Mouse (Mus musculus) ES-E14 (cell line): Measurements from ENCODE around the gene Esr2. TPM values are rescaled to one million over a fixed set of nuclear protein-coding genes. Genes with fewer than 3 reads are reported as not detected.
"Not testable (repeated sequence)": the region's sequence is repeated elsewhere in the genome, so short reads cannot be mapped to it uniquely, and the experiment has no call there.

Source experiments
- DNase-seq: peaks from one replicate; pipeline ENCODE4 v3.0.0-alpha.2; 2013; ENCODE audit warnings: low read depth, low spot score
- H3K27ac ChIP-seq: 2 replicates; pipeline ENCODE4 v1.5.1; 2012; ENCODE audit warnings: low read depth, mild to moderate bottlenecking, low read length, moderate library complexity, mixed read lengths; ENCODE audit not compliant: poor library complexity, insufficient read depth, severe bottlenecking
- H3K36me3 ChIP-seq: 2 replicates; pipeline ENCODE4 v1.6.1; 2012; ENCODE audit warnings: mild to moderate bottlenecking, low read length, moderate library complexity, mixed read lengths; ENCODE audit not compliant: control insufficient read depth, poor library complexity, insufficient read depth, severe bottlenecking
- H3K4me1 ChIP-seq, 2 experiments: fragments of 150-350 bp in 1 of 2; sonication (generic) in 1 of 2; 2 replicates each; pipeline ENCODE4 v1.6.1; 2012; ENCODE audit warnings: low read length in 2 of 2, mild to moderate bottlenecking in 1 of 2, mixed read lengths in 1 of 2; ENCODE audit not compliant: control insufficient read depth in 2 of 2, insufficient read depth in 2 of 2, poor library complexity in 1 of 2
- H3K4me3 ChIP-seq, 2 experiments: fragments of 150-350 bp in 1 of 2; sonication (generic) in 1 of 2; 2 replicates each; pipeline ENCODE4 v1.5.1; 2012; ENCODE audit warnings: low read length in 2 of 2, low read depth in 1 of 2, mild to moderate bottlenecking in 1 of 2, mixed read lengths in 1 of 2; ENCODE audit not compliant: insufficient read depth in 1 of 2, poor library complexity in 1 of 2, severe bottlenecking in 1 of 2
- H3K9ac ChIP-seq: 2 replicates; pipeline ENCODE4 v1.6.1; 2012; ENCODE audit warnings: low read depth, mild to moderate bottlenecking, low read length, mixed read lengths; ENCODE audit not compliant: poor library complexity, insufficient read depth, severe bottlenecking
- H3K9me3 ChIP-seq: fragments of 150-350 bp; sonication (generic); 2 replicates; pipeline ENCODE4 v1.6.1; 2012; ENCODE audit warnings: low read depth, mild to moderate bottlenecking, low read length; ENCODE audit not compliant: control insufficient read depth, insufficient read depth
- CHD2 ChIP-seq: IDR thresholded peaks from 2 replicates; pipeline ENCODE4 v1.6.1; 2014; ENCODE audit warnings: mild to moderate bottlenecking, low read depth, low read length, inconsistent platforms
- HCFC1 ChIP-seq: IDR thresholded peaks from 2 replicates; pipeline ENCODE4 v1.6.1; 2012; ENCODE audit warnings: low read length, inconsistent platforms, borderline replicate concordance; ENCODE audit not compliant: insufficient read depth
- MAFK ChIP-seq: IDR thresholded peaks from 2 replicates; pipeline ENCODE4 v1.6.1; 2014; ENCODE audit warnings: mild to moderate bottlenecking, low read depth, low read length, inconsistent platforms; ENCODE audit not compliant: insufficient read depth
- ZC3H11A ChIP-seq: IDR thresholded peaks from 2 replicates; pipeline ENCODE4 v1.6.1; 2012; ENCODE audit warnings: low read depth, mild to moderate bottlenecking, inconsistent platforms, low read length, borderline replicate concordance
- ZNF384 ChIP-seq: IDR thresholded peaks from 2 replicates; pipeline ENCODE4 v1.6.1; 2012; ENCODE audit warnings: low read depth, low read length, inconsistent platforms
- in situ Hi-C, 2 experiments: fragments of 600-800 bp; cut with MboI; formaldehyde crosslinking; loops; one replicate each; pipeline ENCODE4 v1.15.1; 2025; ENCODE audit warnings: low sequenced_read_pairs in 2 of 2, inconsistent platforms in 1 of 2; ENCODE audit not compliant: unreplicated experiment in 2 of 2
- total RNA-seq: library from RNA; depleted of rRNA; stranded (reverse); fragments of 300-350 nt; gene quantifications from 2 replicates; pipeline ENCODE4 v1.2.3, GENCODE M21; 2012

The Esr2 gene
- total RNA-seq, 1 experiment: 0.22 TPM

DNA sequence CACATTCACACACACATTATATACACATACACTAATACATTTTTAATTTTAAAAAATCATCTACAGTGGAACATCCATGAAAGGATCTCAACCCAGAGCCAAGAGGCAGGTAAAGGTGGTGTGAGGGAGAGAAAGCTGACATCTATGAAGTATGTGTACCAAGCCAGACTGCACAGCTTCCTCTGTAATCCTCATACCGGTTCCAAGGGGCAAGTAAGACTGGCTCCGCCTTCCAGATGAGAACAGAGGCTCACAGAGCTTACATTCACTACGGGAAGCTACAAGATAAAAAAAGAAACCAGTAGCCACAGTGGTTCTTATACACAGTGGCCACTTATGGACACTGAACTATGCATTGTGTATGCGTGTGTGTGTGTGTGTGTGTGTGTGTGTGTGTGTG, 2.5 kb upstream of the Esr2 start:
- no peaks in the 10 kb centered on the region for H3K9me3 ChIP-seq
- H3K4me1 ChIP-seq: no peaks in the 10 kb centered on the region
- no peak for TF ChIP-seq ZNF384
- TF ChIP-seq ZC3H11A: no peak
- TF ChIP-seq CHD2: no peak
- TF ChIP-seq HCFC1: no peak
- no peak for TF ChIP-seq MAFK
- H3K4me3 ChIP-seq: no peak overlapping the region
- H3K36me3 ChIP-seq: no peaks in the 10 kb centered on the region
- in situ Hi-C loops: loop anchor here in 1 of 2 experiments (25.0 kb wide), 2 partner anchors 167 to 392 kb away; no protein-coding TSS in a partner anchor
- H3K9ac ChIP-seq: no peak overlapping the region
- no peak overlapping the region for H3K27ac ChIP-seq
- DNase-seq: no peak

- Histone ChIP-seq H3K4me3 (no peak overlapping the region), H3K27ac (no peak overlapping the region), H3K9ac (no peak overlapping the region), H3K36me3 (no peaks in the 10 kb centered on the region), H3K4me1 (no peaks in the 10 kb centered on the region), H3K9me3 (no peaks in the 10 kb centered on the region)
- TF ChIP-seq MAFK (no peak), ZC3H11A (no peak), ZNF384 (no peak)
- DNase-seq: no peak
- in situ Hi-C loops: loop anchor here in 1 of 2 experiments (25.0 kb wide), 2 partner anchors 167 to 392 kb away; no protein-coding TSS in a partner anchor
Observed at GRCm38 (mm10) chr12:76179051-76179450, 2.0 kb upstream of the Esr2 start.

DNA sequence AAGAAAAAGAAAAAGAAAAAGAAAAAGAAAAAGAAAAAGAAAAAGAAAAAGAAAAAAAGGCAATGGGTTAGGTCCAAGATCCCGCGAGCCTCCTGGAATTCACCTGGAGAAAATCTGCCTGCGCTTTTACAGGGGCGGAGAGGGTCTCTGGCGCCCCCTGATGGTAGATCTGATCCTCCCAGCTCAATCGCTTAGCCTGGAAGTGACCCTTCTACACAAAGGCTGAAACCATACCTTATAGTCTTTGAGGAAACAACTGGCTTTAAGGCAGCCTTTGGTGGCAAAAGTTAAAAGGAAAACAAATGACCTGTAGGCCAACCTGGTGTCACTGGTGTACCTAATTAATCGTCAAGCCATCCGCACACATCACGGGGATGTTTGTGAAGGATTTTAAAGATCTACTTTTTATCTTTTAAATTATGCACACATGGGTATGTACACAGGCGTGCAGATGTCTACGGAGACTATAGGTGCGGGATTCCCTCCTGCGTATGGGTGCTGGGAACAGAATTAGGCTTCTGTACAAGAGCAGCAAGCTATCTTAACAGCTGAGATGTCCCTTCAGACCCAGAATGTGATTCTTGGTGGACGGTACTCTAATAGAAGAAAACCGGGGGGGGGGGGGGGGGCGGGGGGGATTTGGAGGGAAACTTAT, 932 bp upstream of the Esr2 start:
- H3K27ac ChIP-seq: no peak overlapping the region
- peak overlapping the region in 1 of 2 experiments; percentile 63; a peak in 2 of 4 replicates for H3K4me3 ChIP-seq
- peak; percentile 87 for DNase-seq
- in situ Hi-C loops: loop anchor here in 1 of 2 experiments (25.0 kb wide), 2 partner anchors 166 to 391 kb away; no protein-coding TSS in a partner anchor
- H3K4me1 ChIP-seq: no peaks in the 10 kb centered on the region
- H3K9ac ChIP-seq: no peak overlapping the region
- H3K36me3 ChIP-seq: no peaks in the 10 kb centered on the region
- TF ChIP-seq CHD2 (peak; percentile 83; the same call in 1 of the 2 replicates), ZNF384 (0 out of 2 replicates have a peak, but pooled peaks have one; percentile 39), MAFK (no peak), ZC3H11A (peak; percentile 66), HCFC1 (no peak)
- no peaks in the 10 kb centered on the region for H3K9me3 ChIP-seq

DNA sequence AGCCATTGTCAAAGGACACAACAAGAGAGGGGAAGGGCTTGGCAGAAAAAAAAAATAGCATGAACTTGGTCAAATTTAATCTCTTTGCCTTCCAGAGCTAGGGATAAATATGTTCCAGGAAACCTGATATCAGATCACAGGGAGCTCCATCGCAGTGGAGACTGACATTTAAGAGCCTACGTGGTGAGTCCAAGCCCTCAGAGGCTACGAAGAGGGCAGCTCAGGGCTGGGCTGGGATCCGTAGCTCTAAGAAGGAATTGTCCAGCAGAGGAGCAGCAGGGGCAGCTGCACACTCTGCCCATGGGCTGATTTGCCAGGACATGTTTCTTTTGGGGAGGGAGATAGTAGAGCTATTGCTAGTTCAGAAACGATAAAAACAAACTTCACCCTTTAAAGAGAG, 11.4 kb downstream of the Esr2 start:
- no peak overlapping the region for H3K4me3 ChIP-seq
- H3K9me3 ChIP-seq: no peaks in the 10 kb centered on the region
- H3K27ac ChIP-seq: no peak overlapping the region
- no peaks in the 10 kb centered on the region for H3K4me1 ChIP-seq
- no peaks in the 10 kb centered on the region for H3K36me3 ChIP-seq
- no peak for DNase-seq
- in situ Hi-C loops: no loop called here
- no peak for TF ChIP-seq ZNF384
- TF ChIP-seq ZC3H11A: no peak
- TF ChIP-seq MAFK: no peak
- no peak for TF ChIP-seq HCFC1
- TF ChIP-seq CHD2: no peak
- H3K9ac ChIP-seq: no peak overlapping the region

DNA sequence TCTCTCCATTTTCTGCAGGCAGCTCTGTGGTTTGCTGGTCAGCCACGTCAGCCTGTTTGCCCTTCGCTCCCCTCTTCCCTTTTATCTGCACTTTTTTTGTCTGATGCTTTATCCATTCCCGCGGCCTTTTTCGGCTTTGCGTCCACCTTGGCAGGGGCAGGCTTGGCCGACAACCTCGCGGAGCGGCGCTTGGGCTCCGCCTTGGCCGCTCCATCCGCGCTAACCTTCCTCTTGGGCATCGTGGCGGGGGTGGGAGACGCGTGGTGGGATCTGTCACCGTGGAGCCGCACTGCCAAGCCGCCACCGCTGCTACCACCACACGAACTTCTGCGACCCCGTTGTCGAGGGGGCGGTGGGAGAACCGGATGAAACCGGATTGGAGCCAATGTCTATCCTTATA, 24.7 kb downstream of the Esr2 start:
- in situ Hi-C loops, H3K4me1 ChIP-seq, H3K9me3 ChIP-seq, H3K27ac ChIP-seq, H3K36me3 ChIP-seq, DNase-seq: not testable (repeated sequence)
- Histone ChIP-seq H3K4me3 (peak overlapping the region; percentile 67 to 69), H3K9ac (peak overlapping the region; percentile 52; the same call in 1 of the 2 replicates)
